Mouse (Mus musculus) midbrain, embryonic 11.5 days (tissue): ENCODE data around the gene Cotl1. TPM values are rescaled to one million over a fixed set of nuclear protein-coding genes. Genes with fewer than 3 reads are reported as not detected.
A peak's percentile ranks its signal among the peaks of the same experiment; 100 is the strongest.
"Not testable (repeated sequence)": the region's sequence is repeated elsewhere in the genome, so short reads cannot be mapped to it uniquely, and the experiment has no call there.

Source experiments
- ATAC-seq: fragments of 200-750 bp; cut with Nextera tagmentation; 2 replicates; pipeline ENCODE4 v1.8.0; 2017; ENCODE audit warnings: moderate TSS enrichment, moderate library complexity; ENCODE audit not compliant: low FRiP score
- DNase-seq: peaks from one replicate; pipeline ENCODE4 v3.0.0; 2015; ENCODE audit warnings: low spot score; ENCODE audit errors: missing footprints
- H3K27ac ChIP-seq: fragments of 300-500 bp; sonication (generic); 2 replicates; pipeline ENCODE4 v1.5.1; 2014; ENCODE audit warnings: low read depth, low read length
- H3K27me3 ChIP-seq: fragments of 300-500 bp; sonication (generic); 2 replicates; pipeline ENCODE4 v1.6.1; 2014; ENCODE audit warnings: mild to moderate bottlenecking, low read length, moderate library complexity, mixed read lengths; ENCODE audit not compliant: control insufficient read depth, insufficient read depth
- H3K36me3 ChIP-seq: fragments of 300-500 bp; sonication (generic); 2 replicates; pipeline ENCODE4 v1.6.1; 2014; ENCODE audit warnings: mild to moderate bottlenecking, low read length, moderate library complexity, mixed read lengths; ENCODE audit not compliant: control insufficient read depth, insufficient read depth
- H3K4me1 ChIP-seq: fragments of 300-500 bp; sonication (generic); 2 replicates; pipeline ENCODE4 v1.6.1; 2014; ENCODE audit warnings: low read length; ENCODE audit not compliant: control insufficient read depth, insufficient read depth
- H3K4me2 ChIP-seq: fragments of 300-500 bp; sonication (generic); 2 replicates; pipeline ENCODE4 v1.6.1; 2014; ENCODE audit warnings: mild to moderate bottlenecking, moderate library complexity
- H3K4me3 ChIP-seq: fragments of 300-500 bp; sonication (generic); 2 replicates; pipeline ENCODE4 v1.5.1; 2014; ENCODE audit warnings: low read depth, low read length
- H3K9ac ChIP-seq: fragments of 300-500 bp; sonication (generic); 2 replicates; pipeline ENCODE4 v1.6.1; 2014; ENCODE audit warnings: low read length
- H3K9me3 ChIP-seq: fragments of 300-500 bp; sonication (generic); 2 replicates; pipeline ENCODE4 v1.6.1; 2016; ENCODE audit warnings: low read length; ENCODE audit not compliant: control insufficient read depth
- WGBS: fragments of 180-500 bp; shearing (Covaris S2); extraction: QIAGEN DNeasy Blood & Tissue Kit; methylation state at CpG from one replicate; pipeline ENCODE4 v1.1.7; 2014; 5-methylcytosine and 5-hydroxymethylcytosine counted together
- polyA plus RNA-seq: library from polyadenylated mRNA; unstranded; fragments of >200 nt; fragmentation: Nextera tagmentation; extraction: Ambion mirVana; gene quantifications from 2 replicates; pipeline ENCODE4 v1.2.1, GENCODE M21; 2014

Cotl1 gene
- polyA plus RNA-seq, 1 experiment from 2014 or later = 445 TPM

DNA sequence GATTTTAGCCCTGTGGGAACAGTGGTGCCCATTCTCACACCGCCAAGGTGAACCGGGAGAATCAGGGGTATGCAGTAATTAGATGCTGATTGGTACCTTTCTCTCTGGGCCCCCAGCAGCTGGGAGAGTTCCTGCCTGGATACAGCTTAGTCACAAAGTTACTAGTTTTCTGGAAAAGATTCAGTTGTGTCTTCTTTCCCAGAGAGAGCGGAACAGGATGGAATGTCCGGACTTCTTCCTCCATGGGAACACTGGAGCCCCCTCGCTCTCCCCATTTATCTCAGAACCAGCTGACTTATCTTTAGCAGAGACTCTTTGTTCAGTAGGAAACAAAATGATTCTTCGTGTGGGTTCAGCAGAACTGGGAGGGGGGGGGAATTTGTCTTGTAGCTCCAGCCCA is 22.4 kb upstream of the Cotl1 start:
- peak overlapping the region; percentile 74 for H3K4me3 ChIP-seq
- H3K4me2 ChIP-seq = peak overlapping the region; percentile 67
- H3K4me1 ChIP-seq = peaks cover 8% of the 10 kb centered on the region
- 12% methylated on average over 6 of the region's 6 CpGs for WGBS
- H3K27me3 ChIP-seq = peaks cover 2% of the 10 kb centered on the region; the same call in 1 of the 2 replicates
- ATAC-seq (no peak), DNase-seq (no peak)
- H3K36me3 ChIP-seq = no peaks in the 10 kb centered on the region
- no peaks in the 10 kb centered on the region for H3K9me3 ChIP-seq
- no peak overlapping the region for H3K27ac ChIP-seq
- peak overlapping the region; percentile 84 for H3K9ac ChIP-seq

DNA sequence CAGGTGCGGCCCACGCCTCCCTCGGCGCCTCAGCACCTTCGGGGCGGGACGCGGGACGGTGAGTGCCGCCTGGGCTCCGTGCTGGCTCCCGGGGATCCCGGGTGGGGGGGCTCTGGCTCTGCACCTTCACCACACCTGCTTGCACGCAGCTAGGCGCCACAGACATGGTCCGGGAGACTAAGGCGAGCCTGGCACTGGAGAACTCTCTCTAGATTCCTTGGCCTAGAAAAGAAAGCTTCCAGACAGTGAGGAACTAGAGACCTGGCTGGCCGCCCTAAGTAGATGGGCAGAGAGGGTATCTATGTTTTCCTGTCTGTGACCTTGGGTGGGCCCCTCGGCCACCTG is 22.0 kb upstream of the Cotl1 start:
- DNase-seq (no peak), ATAC-seq (no peak; the same call in 1 of the 2 replicates)
- peak overlapping the region; percentile 74 for H3K4me3 ChIP-seq
- H3K4me2 ChIP-seq = peak overlapping the region; percentile 67
- H3K27me3 ChIP-seq = peaks cover 2% of the 10 kb centered on the region; the same call in 1 of the 2 replicates
- H3K36me3 ChIP-seq = no peaks in the 10 kb centered on the region
- no peak overlapping the region for H3K27ac ChIP-seq
- H3K9me3 ChIP-seq = no peaks in the 10 kb centered on the region
- under 1% methylated on average over 19 of the region's 19 CpGs for WGBS
- H3K9ac ChIP-seq = peak overlapping the region; percentile 84
- peaks cover 8% of the 10 kb centered on the region for H3K4me1 ChIP-seq

- Histone ChIP-seq H3K4me3 (peak within 1 kb of the TSS; percentile 74), H3K9ac (peak within 1 kb of the TSS; percentile 84), H3K9me3 (no peaks in the 10 kb centered on the region), H3K36me3 (no peaks in the 10 kb centered on the region), H3K4me2 (peak within 1 kb of the TSS; percentile 67), H3K27me3 (peaks cover 2% of the 10 kb centered on the region; the same call in 1 of the 2 replicates), H3K27ac (no peak within 1 kb of the TSS), H3K4me1 (peaks cover 8% of the 10 kb centered on the region)
- ATAC-seq (peak; percentile 96), DNase-seq (peak; percentile 99)
- WGBS = 1% methylated on average over 35 of the region's 35 CpGs
Observed at GRCm38 (mm10) chr8:119861706-119862389, 21.5 kb upstream of the Cotl1 start, which contains the start of gene Klhl36. Gene Klhl36 (plus strand): TSS chr8:119862266.

- Histone ChIP-seq H3K9ac (no peak overlapping the region), H3K27ac (no peak overlapping the region), H3K4me2 (no peak overlapping the region), H3K36me3 (no peaks in the 10 kb centered on the region), H3K4me1 (peaks cover 3% of the 10 kb centered on the region; the same call in 1 of the 2 replicates), H3K4me3 (no peak overlapping the region), H3K9me3 (no peaks in the 10 kb centered on the region), H3K27me3 (no peaks in the 10 kb centered on the region; the same call in 1 of the 2 replicates)
- 76% methylated on average over 6 of the region's 6 CpGs for WGBS
- DNase-seq (no peak), ATAC-seq (no peak)
Observed at GRCm38 (mm10) chr8:119857767-119858166, 17.4 kb upstream of the Cotl1 start.

DNA sequence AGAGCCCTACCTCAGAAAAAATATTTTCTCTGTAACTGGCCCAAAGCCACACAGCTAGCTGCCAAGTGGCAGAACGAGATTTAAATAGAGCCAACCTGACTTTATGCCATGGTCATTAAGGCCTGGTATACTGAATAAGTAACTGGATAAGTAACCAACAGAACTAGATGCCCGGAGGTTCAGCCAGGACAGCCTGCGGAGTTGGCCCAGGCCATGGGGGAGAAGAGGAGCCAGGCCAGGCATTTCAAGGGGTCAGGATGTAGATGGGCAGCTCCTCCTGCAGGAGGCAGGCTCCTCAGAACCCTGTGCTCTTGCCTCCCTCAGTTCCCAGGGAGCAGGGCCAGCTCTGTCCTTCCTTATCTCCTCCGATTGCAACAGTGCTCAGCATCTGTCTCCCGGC is 15.3 kb upstream of the Cotl1 start:
- WGBS = 81% methylated on average over 5 of the region's 5 CpGs
- H3K36me3 ChIP-seq = no peaks in the 10 kb centered on the region
- no peak overlapping the region for H3K4me3 ChIP-seq

GRCm38 (mm10) chr8:119854035-119854434 is 13.7 kb upstream of the Cotl1 start:
- WGBS = 27% methylated on average over 5 of the region's 5 CpGs
- no peaks in the 10 kb centered on the region for H3K27me3 ChIP-seq
- H3K4me1 ChIP-seq = no peaks in the 10 kb centered on the region
- H3K9me3 ChIP-seq = peaks cover 2% of the 10 kb centered on the region; the same call in 1 of the 2 replicates
- H3K4me2 ChIP-seq = no peak overlapping the region
- ATAC-seq (0 out of 2 replicates have a peak, but pooled peaks have one; percentile 30), DNase-seq (no peak)
- H3K36me3 ChIP-seq = no peaks in the 10 kb centered on the region
- H3K4me3 ChIP-seq = no peak overlapping the region
- no peak overlapping the region for H3K27ac ChIP-seq
- no peak overlapping the region for H3K9ac ChIP-seq

More for the DNA sequence above, 15.3 kb upstream of the Cotl1 start:
- H3K4me1 ChIP-seq = no peaks in the 10 kb centered on the region
- no peaks in the 10 kb centered on the region for H3K27me3 ChIP-seq
- no peak overlapping the region for H3K9ac ChIP-seq
- DNase-seq = no peak
- H3K27ac ChIP-seq = no peak overlapping the region
- no peaks in the 10 kb centered on the region for H3K9me3 ChIP-seq
- no peak overlapping the region for H3K4me2 ChIP-seq
- no peak for ATAC-seq

GRCm38 (mm10) chr8:119853521-119853920 is 13.2 kb upstream of the Cotl1 start:
- no peaks in the 10 kb centered on the region for H3K27me3 ChIP-seq
- H3K9ac ChIP-seq = no peak overlapping the region
- H3K4me1 ChIP-seq = no peaks in the 10 kb centered on the region
- no peak overlapping the region for H3K4me3 ChIP-seq
- no peaks in the 10 kb centered on the region for H3K36me3 ChIP-seq
- WGBS = 45% methylated on average over 8 of the region's 8 CpGs
- no peak overlapping the region for H3K27ac ChIP-seq
- no peak overlapping the region for H3K4me2 ChIP-seq
- DNase-seq = no peak
- no peak for ATAC-seq
- peaks cover 3% of the 10 kb centered on the region; the same call in 1 of the 2 replicates for H3K9me3 ChIP-seq

DNA sequence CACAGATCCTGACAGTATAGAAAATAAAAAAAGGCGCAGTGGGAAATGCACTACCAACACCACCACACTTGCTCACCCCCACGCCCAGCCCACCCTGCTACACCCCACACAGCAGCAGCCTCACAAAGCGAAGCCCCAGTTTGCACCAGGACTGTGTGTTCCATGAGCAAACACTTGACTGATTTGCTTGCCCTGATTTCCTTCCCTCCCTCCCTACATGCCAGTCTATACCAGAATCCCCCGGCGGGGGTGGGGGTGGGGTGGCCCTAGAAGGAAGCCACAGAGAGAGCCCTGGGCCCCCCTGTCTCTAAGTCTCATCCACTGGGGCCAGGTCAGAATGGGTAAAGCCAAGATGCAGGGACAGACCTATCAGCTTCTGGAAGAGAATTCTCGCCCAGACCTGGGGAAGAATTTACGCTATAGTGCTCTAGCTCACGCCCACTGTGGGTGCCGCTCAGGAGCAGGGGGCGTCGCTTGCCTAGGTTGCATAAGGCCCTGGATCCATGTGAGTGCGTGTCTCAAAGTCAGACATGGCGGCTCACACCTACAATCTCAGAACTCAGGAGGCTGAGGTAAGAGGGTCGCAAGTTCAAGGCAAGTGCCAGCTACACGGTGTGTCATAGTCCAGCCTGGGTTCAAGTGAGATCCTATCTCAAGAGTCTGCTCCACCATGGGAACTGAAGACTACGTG is 7.0 kb upstream of the Cotl1 start:
- DNase-seq (no peak), ATAC-seq (no peak)
- peaks cover 3% of the 10 kb centered on the region; the same call in 1 of the 2 replicates for H3K9me3 ChIP-seq
- no peak overlapping the region for H3K27ac ChIP-seq
- no peaks in the 10 kb centered on the region for H3K36me3 ChIP-seq
- no peaks in the 10 kb centered on the region for H3K4me1 ChIP-seq
- H3K27me3 ChIP-seq = no peaks in the 10 kb centered on the region
- no peak overlapping the region for H3K9ac ChIP-seq
- no peak overlapping the region for H3K4me2 ChIP-seq
- WGBS = 88% methylated on average over 16 of the region's 16 CpGs
- H3K4me3 ChIP-seq = no peak overlapping the region

GRCm38 (mm10) chr8:119845741-119846140 is 5.4 kb upstream of the Cotl1 start:
- DNase-seq, H3K9me3 ChIP-seq, H3K4me1 ChIP-seq, H3K27me3 ChIP-seq, H3K36me3 ChIP-seq, ATAC-seq, H3K4me3 ChIP-seq, H3K27ac ChIP-seq, H3K9ac ChIP-seq, H3K4me2 ChIP-seq: not testable (repeated sequence)
- WGBS = 85% methylated on average over 7 of the region's 7 CpGs
